Mouse (Mus musculus) lung, embryonic 14.5 days (tissue): ENCODE measurements at regions not wholly inside any gene's neighbourhood (a gene's known extent, or its start where the extent isn't known, plus 50 kb on each side); places are given as distances from the start of the nearest gene placed in this dataset.
A peak's percentile ranks its signal among the peaks of the same experiment; 100 is the strongest.

ENCODE experiments used
- ATAC-seq: fragments of 200-750 bp; cut with Nextera tagmentation; 2 replicates; pipeline ENCODE4 v1.8.0; 2017; ENCODE audit warnings: mild to moderate bottlenecking, moderate TSS enrichment, moderate library complexity; ENCODE audit not compliant: insufficient read depth
- DNase-seq: peaks from one replicate; pipeline ENCODE4 v3.0.0-alpha.2; 2015
- H3K27ac ChIP-seq: fragments of 300-500 bp; sonication (generic); 2 replicates; pipeline ENCODE4 v1.5.1; 2014; ENCODE audit warnings: low read depth, mild to moderate bottlenecking, moderate library complexity
- H3K27me3 ChIP-seq: fragments of 300-500 bp; sonication (generic); 2 replicates; pipeline ENCODE4 v1.6.1; 2014; ENCODE audit warnings: low read length, control low read depth; ENCODE audit not compliant: insufficient read depth
- H3K36me3 ChIP-seq: fragments of 300-500 bp; sonication (generic); 2 replicates; pipeline ENCODE4 v1.6.1; 2014; ENCODE audit warnings: control low read depth; ENCODE audit not compliant: insufficient read depth
- H3K4me1 ChIP-seq: fragments of 300-500 bp; sonication (generic); 2 replicates; pipeline ENCODE4 v1.6.1; 2014; ENCODE audit warnings: antibody characterized with exemption, control low read depth; ENCODE audit not compliant: insufficient read depth
- H3K4me2 ChIP-seq: fragments of 300-500 bp; sonication (generic); 2 replicates; pipeline ENCODE4 v1.6.1; 2014; ENCODE audit warnings: mild to moderate bottlenecking
- H3K4me3 ChIP-seq: fragments of 300-500 bp; sonication (generic); 2 replicates; pipeline ENCODE4 v1.5.1; 2014; ENCODE audit warnings: low read depth, low read length
- H3K9ac ChIP-seq: fragments of 300-500 bp; sonication (generic); 2 replicates; pipeline ENCODE4 v1.6.1; 2014
- H3K9me3 ChIP-seq: fragments of 300-500 bp; sonication (generic); 2 replicates; pipeline ENCODE4 v1.6.1; 2016; ENCODE audit warnings: low read depth, low read length, control low read depth
- CTCF ChIP-seq: IDR thresholded peaks from 2 replicates; pipeline ENCODE4 v1.5.1; 2016; ENCODE audit warnings: antibody characterized with exemption, low read depth
- WGBS: fragments of 180-500 bp; shearing (Covaris S2); extraction: QIAGEN DNeasy Blood & Tissue Kit; methylation state at CpG from one replicate; pipeline ENCODE4 v1.1.7; 2014; 5-methylcytosine and 5-hydroxymethylcytosine counted together

GRCm38 (mm10) chr7:136838971-136839370, 55.4 kb upstream of the Mgmt start:
- Histone ChIP-seq H3K4me1 (peaks cover 7% of the 10 kb centered on the region; the same call in 1 of the 2 replicates), H3K4me2 (no peak overlapping the region), H3K27me3 (no peaks in the 10 kb centered on the region), H3K9ac (no peak overlapping the region), H3K4me3 (no peak overlapping the region), H3K27ac (no peak overlapping the region; the same call in 1 of the 2 replicates), H3K36me3 (no peaks in the 10 kb centered on the region), H3K9me3 (no peaks in the 10 kb centered on the region)
- DNase-seq (peak; percentile 60), ATAC-seq (peak; percentile 47; the same call in 1 of the 2 replicates)
- WGBS: 50% methylated on average over 5 of the region's 5 CpGs
- TF ChIP-seq CTCF: no peak

DNA sequence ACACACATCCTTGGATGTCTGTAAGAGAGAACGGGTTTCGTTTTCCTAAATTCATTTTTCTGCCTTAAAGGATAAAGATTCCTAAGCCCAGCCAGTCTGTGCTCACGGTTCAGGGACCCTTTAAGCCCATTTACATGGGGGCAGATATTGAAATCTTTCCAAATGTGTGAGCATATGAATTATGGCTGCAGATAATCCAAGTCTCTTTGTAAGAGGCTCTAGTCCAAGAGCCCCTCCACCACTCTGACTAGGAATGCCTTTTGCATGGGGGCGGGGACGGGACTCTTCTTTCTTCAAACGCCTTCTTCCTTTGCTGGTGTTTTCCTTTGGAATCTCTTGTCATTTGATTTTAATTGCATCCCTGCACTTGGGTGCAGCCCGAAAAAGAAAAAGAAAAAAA, 54.2 kb upstream of the Mgmt start:
- Histone ChIP-seq H3K4me1 (peaks cover 7% of the 10 kb centered on the region; the same call in 1 of the 2 replicates), H3K9ac (no peak overlapping the region), H3K27me3 (no peaks in the 10 kb centered on the region), H3K4me2 (no peak overlapping the region), H3K36me3 (no peaks in the 10 kb centered on the region), H3K4me3 (no peak overlapping the region), H3K9me3 (no peaks in the 10 kb centered on the region), H3K27ac (no peak overlapping the region)
- DNase-seq (peak; percentile 54), ATAC-seq (no peak)
- WGBS: 44% methylated on average over 7 of the region's 7 CpGs
- TF ChIP-seq CTCF: no peak

GRCm38 (mm10) chr7:136842751-136843150, 51.7 kb upstream of the Mgmt start:
- Histone ChIP-seq H3K36me3 (no peaks in the 10 kb centered on the region), H3K9ac (no peak overlapping the region), H3K9me3 (no peaks in the 10 kb centered on the region), H3K27ac (no peak overlapping the region), H3K4me1 (peaks cover 10% of the 10 kb centered on the region; the same call in 1 of the 2 replicates), H3K27me3 (no peaks in the 10 kb centered on the region), H3K4me2 (no peak overlapping the region), H3K4me3 (no peak overlapping the region)
- no peak for TF ChIP-seq CTCF
- ATAC-seq (no peak), DNase-seq (no peak)
- WGBS: 44% methylated on average over 7 of the region's 7 CpGs

GRCm38 (mm10) chr7:136844282-136844681, 50.1 kb upstream of the Mgmt start:
- Histone ChIP-seq H3K36me3 (no peaks in the 10 kb centered on the region), H3K4me1 (peaks cover 7% of the 10 kb centered on the region; the same call in 1 of the 2 replicates), H3K4me2 (no peak overlapping the region), H3K27ac (no peak overlapping the region), H3K9me3 (no peaks in the 10 kb centered on the region), H3K4me3 (no peak overlapping the region), H3K27me3 (no peaks in the 10 kb centered on the region), H3K9ac (no peak overlapping the region)
- no peak for DNase-seq
- 33% methylated on average over 5 of the region's 5 CpGs for WGBS
- TF ChIP-seq CTCF: no peak
- ATAC-seq: no peak
